Mouse (Mus musculus): ENCODE data around the gene Rnf225.
"Not testable (repeated sequence)": the region's sequence is repeated elsewhere in the genome, so short reads cannot be mapped to it uniquely, and the experiment has no call there.

Rnf225 gene

DNA sequence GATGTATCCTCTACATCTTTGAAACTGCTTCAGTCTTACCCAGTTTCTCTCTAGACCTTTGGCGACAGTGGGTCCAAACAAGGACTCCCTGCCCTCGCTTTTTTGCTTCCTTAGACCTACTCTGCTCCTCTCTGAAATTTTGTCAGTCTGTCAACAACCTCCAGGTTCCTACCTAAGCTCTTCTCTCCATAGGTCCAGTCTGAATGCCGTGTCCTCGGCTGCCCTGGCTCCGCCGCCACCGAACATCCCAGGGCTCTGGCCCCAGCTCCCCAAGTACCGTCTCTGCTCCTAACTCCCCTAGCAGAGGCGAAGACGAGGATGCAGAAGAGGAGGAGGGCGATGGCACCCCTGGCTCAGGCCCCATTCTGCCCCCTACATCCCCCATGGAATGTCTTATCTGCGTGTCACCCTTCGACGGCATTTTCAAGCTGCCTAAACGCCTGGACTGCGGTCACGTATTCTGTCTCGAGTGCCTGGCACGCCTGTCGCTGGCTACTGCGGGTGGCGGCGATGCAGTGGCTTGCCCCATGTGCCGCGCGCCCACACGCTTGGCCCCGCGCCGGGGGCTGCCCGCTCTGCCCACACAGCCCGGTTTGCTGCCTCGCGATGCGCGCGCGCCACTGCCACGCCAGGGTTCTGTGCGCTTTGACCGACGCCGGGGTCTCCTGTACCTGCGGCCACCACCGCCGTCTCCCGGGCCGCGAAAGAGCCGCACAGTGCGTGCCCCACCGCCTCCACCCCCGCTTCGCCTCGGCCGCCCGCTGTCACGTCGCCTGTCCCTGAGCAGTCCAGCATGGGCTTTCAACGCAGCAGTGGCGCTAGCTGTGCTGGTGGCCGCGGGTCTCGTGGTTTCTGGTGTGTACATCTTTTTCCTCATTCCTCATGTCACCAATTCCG is 725 bp downstream of the Rnf225 start:
- DNase-seq (ENCODE audit: low spot score in 2 of 2) = no peak

DNA sequence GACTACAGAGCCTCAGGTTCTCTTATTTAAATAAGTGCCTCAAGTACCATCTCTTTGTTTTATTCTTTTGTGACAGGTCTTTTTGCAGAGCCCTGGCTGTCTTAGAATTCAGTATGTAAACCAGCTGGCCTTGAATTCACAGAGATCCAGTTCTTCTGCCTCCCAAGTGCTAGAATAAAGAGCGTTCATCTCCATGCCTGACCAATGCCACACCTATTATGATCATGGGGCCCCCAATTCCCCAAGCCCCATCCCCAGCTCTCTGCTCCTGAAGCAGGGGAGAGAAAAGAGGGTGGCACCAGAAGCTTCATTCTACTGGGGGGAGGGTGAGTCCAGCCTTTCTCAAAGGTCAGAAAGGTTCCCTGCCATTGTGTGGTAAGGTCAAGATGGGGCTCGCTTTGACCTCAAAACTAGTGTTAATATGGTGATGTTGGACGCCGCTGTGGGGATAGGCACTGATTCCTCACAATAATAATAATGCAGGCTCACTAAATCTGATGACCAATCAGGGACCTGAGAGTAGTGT is 6.5 kb downstream of the Rnf225 start:
- DNase-seq (ENCODE audit: low spot score in 2 of 2) = no peak

DNA sequence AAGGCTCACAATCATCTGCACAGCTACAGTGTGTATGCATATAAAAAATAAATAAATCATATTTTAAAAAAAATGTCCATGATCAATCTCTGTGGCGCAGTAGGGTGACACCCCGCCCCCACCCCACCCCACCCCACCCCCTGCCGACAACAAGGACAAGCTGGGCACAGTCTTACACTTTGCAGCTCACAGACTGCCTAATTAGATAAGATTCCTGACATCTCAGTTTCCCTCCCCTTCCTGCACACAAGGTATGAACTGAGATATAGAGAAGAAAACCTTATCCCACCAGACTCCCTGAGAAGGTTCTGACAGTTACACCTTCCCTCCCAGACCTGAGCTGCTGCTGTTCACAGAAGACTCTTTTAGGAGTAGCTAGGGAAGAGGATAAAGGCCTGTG is 7.6 kb downstream of the Rnf225 start:
- DNase-seq (ENCODE audit: low spot score in 2 of 2) = no peak

DNA sequence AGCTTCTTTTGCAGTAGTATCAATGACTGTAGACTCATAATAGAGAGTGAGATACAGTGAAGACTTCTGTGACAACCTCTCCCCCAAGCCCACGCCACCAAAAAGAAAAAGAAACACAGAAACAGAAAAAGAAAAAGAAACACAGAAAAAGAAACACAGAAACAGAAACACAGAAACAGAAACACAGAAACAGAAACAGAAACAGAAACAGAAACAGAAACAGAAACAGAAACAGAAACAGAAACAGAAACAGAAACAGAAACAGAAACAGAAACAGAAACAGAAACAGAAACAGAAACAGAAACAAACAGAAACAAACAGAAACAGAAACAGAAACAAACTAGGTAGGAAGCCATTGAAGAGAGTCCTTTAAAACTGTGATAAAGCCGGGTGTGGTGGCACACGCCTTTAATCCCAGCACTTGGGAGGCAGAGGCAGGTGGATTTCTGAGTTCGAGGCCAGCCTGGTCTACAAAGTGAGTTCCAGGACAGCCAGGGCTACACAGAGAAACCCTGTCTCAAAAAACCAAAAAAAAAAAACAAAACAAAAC is 10.1 kb downstream of the Rnf225 start:
- DNase-seq (ENCODE audit: low spot score in 2 of 2) = not testable (repeated sequence)

DNA sequence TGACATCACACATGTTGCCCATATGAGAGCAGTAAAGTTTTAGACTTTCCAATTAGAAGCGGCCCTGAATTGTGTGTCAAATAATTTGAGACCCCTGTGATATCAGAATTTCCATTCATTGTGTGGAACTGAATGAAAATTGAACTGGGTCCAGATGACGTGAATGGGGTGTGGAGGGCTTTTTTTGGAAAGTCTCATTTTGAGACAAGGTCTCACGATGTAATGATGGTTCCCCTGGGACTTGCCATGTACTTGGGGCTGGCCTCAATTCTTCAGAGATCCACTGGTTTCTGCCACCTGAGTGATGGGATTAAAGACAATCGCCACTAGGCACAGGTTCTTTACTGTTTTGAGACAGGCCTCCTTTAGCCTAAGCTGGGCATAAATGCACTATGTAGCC is 13.4 kb downstream of the Rnf225 start:
- no peak for DNase-seq (ENCODE audit: low spot score in 2 of 2)

DNA sequence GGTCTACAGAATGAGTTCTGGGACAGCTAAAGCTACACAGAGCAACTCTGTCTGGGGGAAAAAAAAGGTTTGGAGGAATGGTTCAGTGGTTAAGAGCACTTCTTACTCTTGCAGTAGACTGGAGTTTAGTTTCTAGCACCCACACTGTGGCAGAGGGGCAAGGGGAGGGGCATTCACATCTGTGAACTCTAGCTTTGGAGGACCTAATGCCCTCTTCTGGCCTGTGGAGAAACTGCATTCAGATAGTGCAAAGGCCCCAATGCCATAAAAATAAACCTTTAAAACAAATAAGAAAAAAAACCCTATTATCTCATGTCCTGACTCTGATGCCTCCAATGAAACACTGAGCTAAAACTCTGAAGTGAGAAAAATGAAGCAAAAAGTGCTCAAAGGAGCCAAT is 16.3 kb downstream of the Rnf225 start:
- DNase-seq (ENCODE audit: low spot score in 2 of 2) = peak; percentile 19 to 47

DNA sequence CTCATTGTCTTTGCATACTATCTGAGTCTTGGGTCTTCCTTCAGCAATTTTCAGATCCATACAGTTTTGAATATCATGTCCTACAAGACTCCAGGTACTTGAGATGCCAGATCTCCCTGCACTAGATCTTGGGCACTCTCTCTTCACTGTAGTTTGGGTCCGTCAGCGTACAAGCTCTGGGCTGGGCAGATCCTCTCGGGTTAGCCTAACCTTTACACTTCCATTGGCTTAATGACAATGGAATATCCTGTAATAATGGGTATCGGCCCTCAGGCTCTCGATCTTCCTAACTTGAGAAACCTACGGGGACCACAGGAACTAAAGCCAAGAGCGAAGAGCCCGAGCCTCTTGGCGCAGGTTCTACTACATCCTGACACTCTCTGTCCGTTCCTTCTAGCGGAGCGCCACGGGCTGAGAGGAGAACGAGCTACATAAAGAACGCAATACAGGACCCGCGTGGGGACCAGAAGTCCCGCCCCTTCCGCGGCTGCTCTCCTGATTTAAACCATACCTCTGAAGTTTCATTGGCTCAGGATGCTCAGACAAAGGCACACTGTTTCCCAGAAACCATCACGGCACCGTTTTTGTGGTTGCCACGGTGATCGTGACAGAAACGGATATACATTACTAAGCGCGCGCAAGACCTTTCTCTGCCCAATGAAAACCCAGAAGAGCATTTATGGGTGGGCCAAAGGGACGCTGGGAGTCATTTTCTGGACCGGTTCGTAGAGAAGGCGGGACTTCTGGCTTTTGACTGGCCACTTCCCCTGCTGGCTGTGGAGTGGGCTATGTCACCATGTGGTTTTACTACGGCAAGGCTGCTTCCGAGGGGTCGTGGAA is 22.0 kb downstream of the Rnf225 start:
- peak; percentile 95 to 96 for DNase-seq (ENCODE audit: low spot score in 2 of 2)

DNA sequence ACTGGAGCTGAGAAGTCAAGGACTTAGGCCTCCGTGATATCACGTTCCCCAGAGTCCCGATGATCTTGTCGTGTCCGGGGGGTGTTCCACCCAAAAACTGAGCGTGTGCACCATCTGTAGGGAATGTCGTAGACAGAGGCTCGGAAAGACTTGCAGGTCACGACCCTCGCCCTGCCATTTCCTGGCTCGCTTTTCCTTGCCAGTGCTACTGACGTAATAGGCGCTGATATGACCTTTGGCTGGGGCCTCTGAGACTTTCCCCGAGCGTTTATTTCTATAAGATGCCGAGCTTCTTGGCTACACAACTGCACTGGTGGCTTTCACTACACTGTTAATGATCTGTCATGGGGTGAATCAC is 22.6 kb downstream of the Rnf225 start:
- no peak for DNase-seq (ENCODE audit: low spot score in 2 of 2)

DNA sequence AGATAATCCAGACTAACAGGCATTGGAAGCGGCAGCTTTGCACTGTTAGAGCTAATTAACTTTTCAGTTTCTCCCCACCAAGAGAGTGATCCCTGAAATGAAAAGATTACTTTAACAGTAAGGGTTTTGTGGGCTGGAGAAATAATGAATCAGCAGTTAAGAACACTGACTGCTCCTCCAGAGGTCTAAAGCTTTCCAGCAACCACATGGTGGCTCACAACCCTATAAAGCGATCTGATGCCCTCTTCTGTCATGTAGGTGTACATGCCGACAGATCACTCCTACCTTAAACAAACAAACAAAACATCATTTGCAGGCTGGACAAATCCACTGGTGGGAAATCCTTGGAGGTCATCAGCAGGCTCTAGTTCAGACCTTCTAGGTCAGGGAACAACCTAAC is 27.7 kb downstream of the Rnf225 start:
- no peak for DNase-seq (ENCODE audit: low spot score in 2 of 2)

DNA sequence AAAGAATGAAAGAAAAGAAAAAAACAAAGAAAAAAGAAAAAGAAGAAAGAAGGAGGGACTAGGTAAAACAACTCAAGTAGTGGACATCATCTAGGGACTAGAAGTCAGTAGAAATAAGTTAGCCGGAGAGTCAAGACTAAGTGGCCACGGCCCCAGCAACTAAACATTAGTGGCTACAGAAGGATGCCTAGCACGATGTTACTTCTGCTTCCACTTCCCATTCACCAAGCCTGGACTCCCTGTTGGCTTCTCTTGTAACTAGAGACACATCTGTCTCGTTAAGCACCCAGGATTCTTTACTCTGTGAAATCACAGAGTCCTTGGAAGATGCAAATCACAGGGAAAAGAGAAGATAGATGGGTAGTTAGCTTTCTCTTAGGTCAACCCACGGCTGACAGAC is 30.3 kb downstream of the Rnf225 start:
- no peak for DNase-seq (ENCODE audit: low spot score in 2 of 2)

DNA sequence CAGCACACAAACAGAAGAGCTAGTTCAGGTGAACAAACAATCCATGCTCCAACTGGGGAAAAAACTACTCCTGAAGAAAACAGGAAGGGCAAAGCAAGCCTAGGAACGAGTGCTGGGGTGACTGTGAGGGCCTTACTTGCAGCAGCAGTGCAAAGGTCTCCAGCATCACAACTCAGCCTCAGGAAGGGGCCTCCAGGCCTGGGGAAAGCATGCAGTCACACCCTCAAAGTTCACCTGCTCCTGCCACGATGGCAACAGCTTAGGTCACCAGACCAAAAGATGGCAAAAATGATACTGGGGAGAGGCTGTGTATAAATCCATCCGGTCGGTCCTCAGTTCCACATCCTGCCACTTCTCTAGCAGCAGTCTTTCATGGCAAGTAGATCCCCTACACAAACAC is 31.7 kb downstream of the Rnf225 start:
- no peak for DNase-seq (ENCODE audit: low spot score in 2 of 2)

DNA sequence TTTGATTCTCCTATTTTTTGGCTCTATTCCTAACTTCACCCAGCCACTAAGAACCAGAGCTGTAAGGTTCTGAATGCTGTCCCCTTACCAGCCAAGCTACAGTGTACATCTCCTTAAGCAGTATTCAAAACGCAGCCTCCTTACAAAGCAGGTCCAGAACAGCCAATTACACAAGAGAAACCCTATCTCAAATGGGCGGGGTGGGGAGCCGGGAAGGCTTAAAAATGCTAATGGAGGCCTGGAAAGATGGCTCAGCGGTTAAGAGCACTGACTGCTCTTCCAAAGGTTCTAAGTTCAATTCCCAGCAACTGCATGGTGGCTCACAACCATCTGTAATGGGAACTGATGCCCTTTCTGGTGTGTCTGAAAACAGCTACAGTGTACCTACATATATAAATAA is 32.5 kb downstream of the Rnf225 start:
- no peak for DNase-seq (ENCODE audit: low spot score in 2 of 2)

DNA sequence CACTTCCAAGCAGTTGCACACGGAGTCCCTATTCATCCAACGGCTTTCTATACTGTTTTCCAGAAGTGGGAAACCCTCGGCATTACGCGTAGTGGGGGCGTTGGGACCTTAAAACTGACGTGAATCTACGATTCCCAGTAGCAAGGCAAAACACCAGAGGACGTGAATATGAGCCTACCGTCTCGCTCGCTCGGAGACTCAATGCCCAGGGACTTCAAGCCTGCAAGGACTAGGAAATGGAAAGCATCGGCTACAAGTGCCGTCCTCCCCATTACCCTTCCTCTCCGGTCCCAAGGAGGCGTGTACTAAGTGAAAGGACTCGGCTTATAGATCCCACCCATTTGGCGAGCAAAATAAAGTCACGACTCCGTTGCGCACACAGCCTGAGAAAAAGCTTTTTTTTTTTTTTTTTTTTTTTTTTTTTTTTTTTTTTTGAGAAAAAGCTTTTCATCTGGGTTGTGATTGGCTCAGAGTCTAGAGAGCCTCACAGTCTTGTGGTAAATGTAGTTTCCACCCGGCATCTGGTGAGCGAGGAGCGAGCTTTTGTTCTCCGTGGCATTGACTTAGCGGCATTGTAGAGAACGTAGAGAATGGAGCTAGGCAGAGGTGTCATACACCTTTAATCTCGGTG is 34.4 kb downstream of the Rnf225 start:
- peak; percentile 51 to 62 for DNase-seq (ENCODE audit: low spot score in 2 of 2)

DNA sequence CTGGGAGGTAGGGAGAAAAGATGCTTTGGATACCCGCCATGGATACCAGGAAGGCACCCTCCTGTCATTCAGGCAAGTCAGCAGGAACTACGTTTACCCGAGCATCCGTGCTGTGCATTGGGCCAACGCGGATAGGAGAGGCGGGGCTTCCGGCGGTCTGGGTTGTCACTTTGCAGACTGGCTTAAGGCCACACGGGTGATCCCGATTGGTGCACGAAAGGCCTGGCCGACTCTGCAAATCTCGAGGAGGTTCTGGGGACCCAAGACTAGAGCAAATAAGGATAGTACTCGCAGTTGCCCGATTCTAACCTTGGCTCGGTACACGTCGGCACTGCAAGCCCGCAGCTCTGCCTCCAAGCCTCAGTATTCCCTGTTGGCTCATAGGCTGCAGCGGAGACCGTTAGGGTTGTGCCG is 38.5 kb downstream of the Rnf225 start, which contains the start of gene Zfp324:
TSS of gene Zfp324 (plus strand) at position 161 of the 414 bp plus-strand sequence.
- DNase-seq (ENCODE audit: low spot score in 2 of 2) = peak; percentile 78

DNA sequence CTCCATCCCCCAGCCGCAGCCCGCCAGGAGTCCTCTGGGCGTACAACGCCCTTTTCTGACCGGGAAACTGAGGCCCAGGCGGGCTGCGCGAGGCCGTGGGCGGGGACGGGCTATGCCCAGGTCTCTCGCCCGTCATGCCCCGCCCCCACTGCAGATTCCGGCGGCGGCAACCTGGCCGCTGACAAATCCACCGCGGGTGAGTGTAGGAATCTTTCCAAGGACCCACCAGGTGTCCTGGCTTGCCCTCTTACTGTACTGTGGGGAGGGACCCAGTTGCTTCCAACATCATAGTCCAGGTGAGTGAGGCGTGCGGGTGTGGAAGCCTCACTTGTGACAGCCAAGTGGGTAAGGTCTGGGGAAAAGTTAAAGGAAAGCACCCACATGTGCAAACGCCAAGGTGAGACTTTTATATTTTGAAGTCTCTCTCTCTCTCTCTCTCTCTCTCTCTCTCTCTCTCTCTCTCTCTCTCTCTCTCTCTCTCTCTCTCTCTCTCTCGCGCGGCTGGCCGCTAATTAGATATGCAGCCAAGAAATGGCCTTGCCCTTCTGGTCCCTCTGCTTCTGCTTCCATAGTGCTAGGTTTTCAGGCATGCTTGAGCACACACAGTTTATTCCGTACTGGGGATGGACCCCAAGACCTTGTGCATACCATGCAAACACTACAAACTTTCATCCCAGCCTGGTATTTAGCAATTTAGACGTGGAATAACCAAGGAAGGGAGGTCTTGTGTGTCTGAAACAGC is 39.1 kb downstream of the Rnf225 start:
- peak; percentile 16 to 21 for DNase-seq (ENCODE audit: low spot score in 2 of 2)

DNA sequence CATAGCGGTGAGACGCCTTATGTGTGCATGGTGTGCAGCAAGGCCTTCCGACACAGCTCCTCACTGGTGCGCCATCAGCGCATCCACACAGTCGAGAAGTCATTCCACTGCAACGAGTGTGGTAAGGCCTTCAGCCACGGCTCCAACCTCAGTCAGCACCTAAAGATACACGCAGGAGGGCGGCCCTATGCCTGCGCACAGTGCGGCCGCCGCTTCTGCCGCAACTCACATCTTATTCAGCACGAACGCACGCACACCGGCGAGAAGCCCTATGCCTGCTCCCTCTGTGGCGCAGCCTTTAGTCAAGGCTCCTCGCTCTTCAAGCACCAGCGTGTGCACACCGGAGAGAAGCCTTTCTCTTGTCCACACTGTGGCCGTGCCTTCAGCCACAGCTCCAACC is 43.7 kb downstream of the Rnf225 start:
- no peak for DNase-seq (ENCODE audit: low spot score in 2 of 2)

DNA sequence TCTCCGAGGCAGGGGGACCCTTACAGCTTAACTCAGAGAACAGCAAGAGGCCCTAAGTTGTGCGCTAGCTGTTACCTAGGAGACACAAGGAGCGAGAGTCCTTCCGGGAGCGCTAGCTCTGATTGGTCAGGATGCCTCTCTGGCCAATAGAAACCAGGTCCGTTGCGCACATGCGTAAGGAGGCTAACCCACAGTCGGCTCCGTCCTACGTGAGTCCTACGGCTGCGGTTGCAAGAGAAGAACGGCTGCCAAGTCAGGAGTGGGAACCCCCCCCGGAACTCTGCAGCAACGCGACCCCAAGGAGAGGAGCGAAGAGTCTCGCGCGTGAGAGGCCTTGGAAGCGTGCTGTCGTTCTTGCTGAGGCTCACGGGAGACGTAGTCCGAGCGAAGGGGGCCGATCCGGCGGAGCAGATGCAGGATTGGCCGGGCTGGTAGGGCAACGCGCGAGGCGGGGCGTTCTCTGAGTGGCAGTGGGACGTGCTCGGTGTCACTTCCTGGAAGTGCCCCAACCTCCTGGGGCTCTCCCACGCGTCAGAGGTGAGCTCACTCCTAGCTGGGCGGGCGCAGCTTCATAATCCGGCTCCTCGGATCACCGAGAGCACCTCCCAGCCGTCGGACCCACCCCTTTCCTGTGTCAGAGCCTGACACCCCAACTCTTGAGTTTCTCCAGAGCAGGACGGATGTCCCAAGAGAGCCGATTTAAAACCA is 50.6 kb downstream of the Rnf225 start, which contains the start of gene Zfp446:
TSS of gene Zfp446 (plus strand) at position 167 of the 708 bp plus-strand sequence.
- peak; percentile 97 for DNase-seq (ENCODE audit: low spot score in 2 of 2)

DNA sequence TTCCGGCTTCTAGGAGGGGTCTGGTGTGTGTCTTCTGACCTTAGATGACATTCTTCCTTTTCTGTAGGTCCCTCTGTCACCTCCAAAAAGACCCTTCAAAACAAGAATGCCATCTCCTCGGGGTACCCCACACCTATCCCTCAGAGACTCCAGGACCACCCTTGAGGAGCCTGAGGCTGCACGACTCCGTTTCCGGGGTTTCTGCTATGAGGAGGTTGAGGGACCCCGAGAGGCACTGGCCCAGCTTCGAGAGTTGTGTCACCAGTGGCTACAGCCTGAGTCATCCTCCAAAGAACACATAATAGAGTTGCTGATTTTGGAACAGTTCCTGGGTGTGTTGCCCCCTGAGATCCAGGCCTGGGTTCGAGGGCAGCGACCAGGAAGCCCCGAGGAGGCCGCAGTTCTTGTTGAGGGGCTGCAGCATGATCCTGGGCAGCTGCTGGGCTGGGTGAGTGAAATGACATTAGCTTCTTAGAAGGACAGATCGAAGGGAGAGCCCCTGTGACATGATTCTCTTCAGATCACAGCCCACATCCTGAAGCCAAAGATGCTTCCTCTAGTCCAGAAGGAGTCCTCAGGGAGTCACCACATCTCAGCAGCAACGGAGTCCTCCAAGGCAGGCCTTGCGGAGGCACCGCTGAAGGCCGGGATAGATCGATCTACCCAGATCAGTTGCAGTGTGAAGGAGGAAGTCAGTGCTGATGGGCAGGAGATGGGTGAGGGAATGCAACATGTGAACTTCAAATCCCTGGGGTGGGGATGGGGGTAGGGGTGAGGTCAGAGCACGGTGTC is 51.9 kb downstream of the Rnf225 start:
- no peak for DNase-seq (ENCODE audit: low spot score in 2 of 2)

DNA sequence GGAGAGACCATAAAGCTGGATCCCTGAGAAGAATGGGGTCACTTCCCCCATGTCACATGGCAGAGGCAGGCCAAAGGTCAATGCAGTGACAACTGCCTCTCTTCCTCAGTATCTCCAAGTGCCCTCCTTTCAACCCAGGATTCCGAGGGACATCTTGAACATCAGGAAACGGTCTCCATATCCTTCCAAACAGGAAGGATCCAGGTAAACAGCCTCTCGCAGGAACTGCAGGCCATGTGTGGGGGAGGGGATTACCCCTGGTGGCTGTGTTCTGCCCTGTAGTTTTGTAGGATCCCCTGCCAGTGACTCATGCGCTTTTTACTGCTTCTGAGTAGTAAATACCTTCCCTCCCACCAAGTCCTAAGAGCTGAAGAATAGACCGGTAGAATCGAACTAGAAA is 52.6 kb downstream of the Rnf225 start:
- DNase-seq (ENCODE audit: low spot score in 2 of 2) = no peak

DNA sequence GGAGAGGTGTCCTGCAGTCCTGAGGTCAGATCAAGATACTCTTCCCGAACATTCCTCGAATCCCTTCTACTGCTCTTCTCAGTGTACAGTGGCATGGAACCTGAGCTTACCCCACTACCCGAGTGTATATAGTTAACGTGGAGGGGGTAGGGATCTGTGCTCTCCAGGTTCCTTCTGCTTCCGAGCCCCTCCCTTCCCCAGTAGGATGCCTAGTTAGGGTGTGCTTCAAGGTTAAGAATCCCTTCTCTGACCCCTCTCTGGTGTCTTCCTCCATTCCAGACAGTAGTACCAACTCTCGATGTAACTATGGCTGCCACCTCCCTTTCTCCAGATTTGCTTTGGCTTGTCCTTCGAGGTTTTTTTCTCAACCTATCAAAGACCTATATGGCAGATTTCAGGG is 53.1 kb downstream of the Rnf225 start:
- no peak for DNase-seq (ENCODE audit: low spot score in 2 of 2)

All from natural killer cell, adult 2 months (primary cell).